Mouse (Mus musculus): ENCODE results near the gene Il33. TPM values are rescaled to one million over a fixed set of nuclear protein-coding genes. Genes with fewer than 3 reads are reported as not detected.

Gene Il33
- polyA plus RNA-seq, 1 experiment from 2014 or later = 2.8 TPM

GRCm38 (mm10) chr19:29892786-29893185, 32.1 kb upstream of the Il33 start:
- no peaks in the 10 kb centered on the region for H3K9me3 ChIP-seq (replicated peaks; ENCODE audit: control insufficient read depth, low read length, poor library complexity, severe bottlenecking)
- no peak for ATAC-seq
- H3K4me2 ChIP-seq (ENCODE audit: low read length) = no peak overlapping the region
- H3K4me3 ChIP-seq (ENCODE audit: low read depth, low read length) = no peak overlapping the region
- no peaks in the 10 kb centered on the region for H3K36me3 ChIP-seq (ENCODE audit: control insufficient read depth, insufficient read depth, low read length)
- no peaks in the 10 kb centered on the region for H3K27me3 ChIP-seq (ENCODE audit: control insufficient read depth, insufficient read depth, low read depth, low read length)
- no peak overlapping the region for H3K27ac ChIP-seq (ENCODE audit: low read length)
- no peak overlapping the region for H3K9ac ChIP-seq (ENCODE audit: low read depth, low read length)
- no peaks in the 10 kb centered on the region for H3K4me1 ChIP-seq (ENCODE audit: control insufficient read depth, insufficient read depth, low read length)
- 80% methylated on average over 6 of the region's 6 CpGs for WGBS

- ATAC-seq = no peak
- no peak overlapping the region for H3K9ac ChIP-seq (ENCODE audit: low read depth, low read length)
- WGBS = 71% methylated on average over 4 of the region's 4 CpGs
These were observed 31.1 kb upstream of the Il33 start for GRCm38 (mm10) chr19:29893718-29894273.

GRCm38 (mm10) chr19:29894381-29894780, 30.5 kb upstream of the Il33 start:
- no peaks in the 10 kb centered on the region; the same call in 1 of the 2 replicates for H3K9me3 ChIP-seq (replicated peaks; ENCODE audit: control insufficient read depth, low read length, poor library complexity, severe bottlenecking)
- H3K4me3 ChIP-seq (ENCODE audit: low read depth, low read length) = no peak overlapping the region
- no peak for ATAC-seq
- no peak overlapping the region for H3K9ac ChIP-seq (ENCODE audit: low read depth, low read length)
- no peak overlapping the region for H3K4me2 ChIP-seq (ENCODE audit: low read length)
- no peak overlapping the region for H3K27ac ChIP-seq (ENCODE audit: low read length)
- no peaks in the 10 kb centered on the region for H3K27me3 ChIP-seq (ENCODE audit: control insufficient read depth, insufficient read depth, low read depth, low read length)
- WGBS = 85% methylated on average over 12 of the region's 12 CpGs
- H3K4me1 ChIP-seq (ENCODE audit: control insufficient read depth, insufficient read depth, low read length) = no peaks in the 10 kb centered on the region
- no peaks in the 10 kb centered on the region for H3K36me3 ChIP-seq (ENCODE audit: control insufficient read depth, insufficient read depth, low read length)

More at GRCm38 (mm10) chr19:29893718-29894273, 31.1 kb upstream of the Il33 start:
- no peak overlapping the region for H3K4me3 ChIP-seq (ENCODE audit: low read depth, low read length)
- no peaks in the 10 kb centered on the region for H3K4me1 ChIP-seq (ENCODE audit: control insufficient read depth, insufficient read depth, low read length)
- H3K27ac ChIP-seq (ENCODE audit: low read length) = no peak overlapping the region
- no peaks in the 10 kb centered on the region for H3K27me3 ChIP-seq (ENCODE audit: control insufficient read depth, insufficient read depth, low read depth, low read length)
- no peaks in the 10 kb centered on the region for H3K9me3 ChIP-seq (replicated peaks; ENCODE audit: control insufficient read depth, low read length, poor library complexity, severe bottlenecking)
- H3K4me2 ChIP-seq (ENCODE audit: low read length) = no peak overlapping the region
- no peaks in the 10 kb centered on the region for H3K36me3 ChIP-seq (ENCODE audit: control insufficient read depth, insufficient read depth, low read length)

- no peak overlapping the region for H3K4me2 ChIP-seq (ENCODE audit: low read length)
- no peaks in the 10 kb centered on the region; the same call in 1 of the 2 replicates for H3K9me3 ChIP-seq (replicated peaks; ENCODE audit: control insufficient read depth, low read length, poor library complexity, severe bottlenecking)
- H3K27ac ChIP-seq (ENCODE audit: low read length) = 0 out of 2 replicates have a peak overlapping the region, but pooled peaks have one; percentile 8
- 0 out of 2 replicates have a peak, but pooled peaks have one; percentile 42 for ATAC-seq
- no peaks in the 10 kb centered on the region for H3K36me3 ChIP-seq (ENCODE audit: control insufficient read depth, insufficient read depth, low read length)
- no peak overlapping the region for H3K4me3 ChIP-seq (ENCODE audit: low read depth, low read length)
- H3K9ac ChIP-seq (ENCODE audit: low read depth, low read length) = no peak overlapping the region
- H3K4me1 ChIP-seq (ENCODE audit: control insufficient read depth, insufficient read depth, low read length) = no peaks in the 10 kb centered on the region
- 43% methylated on average over 7 of the region's 7 CpGs for WGBS
- no peaks in the 10 kb centered on the region for H3K27me3 ChIP-seq (ENCODE audit: control insufficient read depth, insufficient read depth, low read depth, low read length)
These were observed 29.9 kb upstream of the Il33 start for GRCm38 (mm10) chr19:29895047-29895446.

- 98% methylated on average over 3 of the region's 3 CpGs for WGBS
- no peak overlapping the region for H3K9ac ChIP-seq (ENCODE audit: low read depth, low read length)
- no peak overlapping the region for H3K4me3 ChIP-seq (ENCODE audit: low read depth, low read length)
- no peaks in the 10 kb centered on the region; the same call in 1 of the 2 replicates for H3K9me3 ChIP-seq (replicated peaks; ENCODE audit: control insufficient read depth, low read length, poor library complexity, severe bottlenecking)
- H3K36me3 ChIP-seq (ENCODE audit: control insufficient read depth, insufficient read depth, low read length) = no peaks in the 10 kb centered on the region
- H3K27ac ChIP-seq (ENCODE audit: low read length) = no peak overlapping the region
- H3K4me1 ChIP-seq (ENCODE audit: control insufficient read depth, insufficient read depth, low read length) = no peaks in the 10 kb centered on the region
- ATAC-seq = no peak
- no peak overlapping the region for H3K4me2 ChIP-seq (ENCODE audit: low read length)
- H3K27me3 ChIP-seq (ENCODE audit: control insufficient read depth, insufficient read depth, low read depth, low read length) = no peaks in the 10 kb centered on the region
These were observed 24.6 kb upstream of the Il33 start for GRCm38 (mm10) chr19:29900318-29900717.

GRCm38 (mm10) chr19:29902343-29903070, 22.4 kb upstream of the Il33 start:
- no peak for ATAC-seq
- WGBS = 67% methylated on average over 4 of the region's 4 CpGs
- H3K4me3 ChIP-seq (ENCODE audit: low read depth, low read length) = no peak overlapping the region

GRCm38 (mm10) chr19:29905896-29906295, 19.0 kb upstream of the Il33 start:
- H3K9me3 ChIP-seq (replicated peaks; ENCODE audit: control insufficient read depth, low read length, poor library complexity, severe bottlenecking) = no peaks in the 10 kb centered on the region
- H3K27ac ChIP-seq (ENCODE audit: low read length) = no peak overlapping the region
- H3K4me1 ChIP-seq (ENCODE audit: control insufficient read depth, insufficient read depth, low read length) = no peaks in the 10 kb centered on the region
- no peaks in the 10 kb centered on the region for H3K27me3 ChIP-seq (ENCODE audit: control insufficient read depth, insufficient read depth, low read depth, low read length)
- 54% methylated on average over 1 of the region's 1 CpGs for WGBS
- no peak overlapping the region for H3K4me3 ChIP-seq (ENCODE audit: low read depth, low read length)
- no peak for ATAC-seq
- no peaks in the 10 kb centered on the region for H3K36me3 ChIP-seq (ENCODE audit: control insufficient read depth, insufficient read depth, low read length)
- no peak overlapping the region for H3K4me2 ChIP-seq (ENCODE audit: low read length)
- H3K9ac ChIP-seq (ENCODE audit: low read depth, low read length) = no peak overlapping the region

More at GRCm38 (mm10) chr19:29902343-29903070, 22.4 kb upstream of the Il33 start:
- Histone ChIP-seq H3K4me2 (ENCODE audit: low read length) (no peak overlapping the region), H3K9me3 (replicated peaks; ENCODE audit: control insufficient read depth, low read length, poor library complexity, severe bottlenecking) (no peaks in the 10 kb centered on the region; the same call in 1 of the 2 replicates), H3K36me3 (ENCODE audit: control insufficient read depth, insufficient read depth, low read length) (no peaks in the 10 kb centered on the region), H3K27ac (ENCODE audit: low read length) (no peak overlapping the region), H3K9ac (ENCODE audit: low read depth, low read length) (no peak overlapping the region), H3K4me1 (ENCODE audit: control insufficient read depth, insufficient read depth, low read length) (no peaks in the 10 kb centered on the region), H3K27me3 (ENCODE audit: control insufficient read depth, insufficient read depth, low read depth, low read length) (no peaks in the 10 kb centered on the region)

- no peak overlapping the region for H3K27ac ChIP-seq (ENCODE audit: low read length)
- no peaks in the 10 kb centered on the region for H3K36me3 ChIP-seq (ENCODE audit: control insufficient read depth, insufficient read depth, low read length)
- H3K4me1 ChIP-seq (ENCODE audit: control insufficient read depth, insufficient read depth, low read length) = no peaks in the 10 kb centered on the region
- H3K9me3 ChIP-seq (replicated peaks; ENCODE audit: control insufficient read depth, low read length, poor library complexity, severe bottlenecking) = no peaks in the 10 kb centered on the region
- no peak overlapping the region for H3K4me3 ChIP-seq (ENCODE audit: low read depth, low read length)
- 78% methylated on average over 1 of the region's 1 CpGs for WGBS
- no peak overlapping the region for H3K4me2 ChIP-seq (ENCODE audit: low read length)
- no peak overlapping the region for H3K9ac ChIP-seq (ENCODE audit: low read depth, low read length)
- no peaks in the 10 kb centered on the region for H3K27me3 ChIP-seq (ENCODE audit: control insufficient read depth, insufficient read depth, low read depth, low read length)
- ATAC-seq = no peak
These were observed 15.7 kb upstream of the Il33 start for GRCm38 (mm10) chr19:29909166-29909565.

GRCm38 (mm10) chr19:29911919-29912318, 13.0 kb upstream of the Il33 start:
- no peak overlapping the region for H3K9ac ChIP-seq (ENCODE audit: low read depth, low read length)
- no peak overlapping the region for H3K4me2 ChIP-seq (ENCODE audit: low read length)
- WGBS = 92% methylated on average over 6 of the region's 6 CpGs
- no peaks in the 10 kb centered on the region for H3K36me3 ChIP-seq (ENCODE audit: control insufficient read depth, insufficient read depth, low read length)
- no peak overlapping the region for H3K27ac ChIP-seq (ENCODE audit: low read length)
- H3K4me3 ChIP-seq (ENCODE audit: low read depth, low read length) = no peak overlapping the region
- no peaks in the 10 kb centered on the region for H3K27me3 ChIP-seq (ENCODE audit: control insufficient read depth, insufficient read depth, low read depth, low read length)
- no peaks in the 10 kb centered on the region for H3K4me1 ChIP-seq (ENCODE audit: control insufficient read depth, insufficient read depth, low read length)
- H3K9me3 ChIP-seq (replicated peaks; ENCODE audit: control insufficient read depth, low read length, poor library complexity, severe bottlenecking) = no peaks in the 10 kb centered on the region
- ATAC-seq = no peak

Measured in midbrain, embryonic 16.5 days (tissue).